Mouse (Mus musculus) CH12.LX (cell line): Measurements from ENCODE around the gene 4933427D14Rik. TPM values are rescaled to one million over a fixed set of nuclear protein-coding genes. Genes with fewer than 3 reads are reported as not detected.

Source experiments
- DNase-seq: peaks from one replicate; pipeline ENCODE4 v3.0.0-alpha.2; 2013; ENCODE audit errors: extremely low read depth
- H3K27ac ChIP-seq: 2 replicates; pipeline ENCODE4 v1.5.1; 2012; ENCODE audit warnings: low read depth, mild to moderate bottlenecking, control low read depth, moderate library complexity; ENCODE audit not compliant: insufficient read depth
- H3K27me3 ChIP-seq: replicated peaks from 2 replicates; pipeline ENCODE3; 2012; ENCODE audit warnings: inconsistent platforms
- H3K36me3 ChIP-seq, 2 experiments: replicated peaks in 1 of 2; 2 replicates each; pipeline versions ENCODE3 to v1.6.1; 2012; ENCODE audit warnings: inconsistent platforms in 1 of 2, low read length in 1 of 2, mild to moderate bottlenecking in 1 of 2, mixed read lengths in 1 of 2, moderate library complexity in 1 of 2; ENCODE audit not compliant: control insufficient read depth in 1 of 2, insufficient read depth in 1 of 2
- H3K4me1 ChIP-seq, 2 experiments: 2 replicates each; pipeline ENCODE4 v1.6.1; 2012; ENCODE audit warnings: inconsistent platforms in 1 of 2, moderate library complexity in 1 of 2; ENCODE audit not compliant: insufficient read depth in 2 of 2, control insufficient read depth in 1 of 2
- H3K4me2 ChIP-seq: 2 replicates; pipeline ENCODE4 v1.6.1; 2012; ENCODE audit warnings: low read depth, mild to moderate bottlenecking, control low read depth; ENCODE audit not compliant: poor library complexity, insufficient read depth, severe bottlenecking
- H3K4me3 ChIP-seq, 3 experiments: fragments of 150-350 bp in 1 of 3; sonication (generic) in 1 of 3; replicated peaks in 1 of 3; 2 replicates each; pipeline versions ENCODE3 to v1.5.1; 2011 to 2012; ENCODE audit warnings: low read depth in 2 of 3, low read length in 2 of 3, mild to moderate bottlenecking in 2 of 3, moderate library complexity in 2 of 3, control low read depth in 1 of 3, improper control_type of control experiment in 1 of 3, inconsistent platforms in 1 of 3, mixed read lengths in 1 of 3; ENCODE audit not compliant: poor library complexity in 1 of 3
- H3K79me2 ChIP-seq: replicated peaks from 2 replicates; pipeline ENCODE4 v1.6.1; 2012; ENCODE audit warnings: mild to moderate bottlenecking, moderate library complexity; ENCODE audit not compliant: control insufficient read depth, poor library complexity, insufficient read depth, severe bottlenecking; ENCODE audit errors: extremely low read depth
- H3K9ac ChIP-seq: 2 replicates; pipeline ENCODE4 v1.6.1; 2012; ENCODE audit warnings: low read depth, mild to moderate bottlenecking, control low read depth, moderate library complexity; ENCODE audit not compliant: insufficient read depth
- H3K9me3 ChIP-seq: replicated peaks from 2 replicates; pipeline ENCODE3; 2012; ENCODE audit warnings: low read length, inconsistent platforms, mixed read lengths
- CHD2 ChIP-seq: IDR thresholded peaks from 2 replicates; pipeline ENCODE4 v1.6.1; 2011; ENCODE audit warnings: low read length, improper control_type of control experiment
- E2F4 ChIP-seq: IDR thresholded peaks from 2 replicates; pipeline ENCODE4 v1.6.1; 2011; ENCODE audit warnings: low read depth, low read length, improper control_type of control experiment; ENCODE audit not compliant: insufficient replicate concordance
- ELF1 ChIP-seq: IDR thresholded peaks from 2 replicates; pipeline ENCODE4 v1.6.1; 2014; ENCODE audit warnings: low read depth, mild to moderate bottlenecking, inconsistent platforms, low read length, improper control_type of control experiment
- HCFC1 ChIP-seq: IDR thresholded peaks from 2 replicates; pipeline ENCODE4 v1.6.1; 2012; ENCODE audit warnings: low read depth, mild to moderate bottlenecking, inconsistent platforms, low read length, improper control_type of control experiment
- NELFE ChIP-seq: IDR thresholded peaks from 2 replicates; pipeline ENCODE4 v1.6.1; 2011; ENCODE audit warnings: low read depth, low read length, improper control_type of control experiment
- RAD21 ChIP-seq: IDR thresholded peaks from 2 replicates; pipeline ENCODE4 v1.6.1; 2011; ENCODE audit warnings: low read depth, mild to moderate bottlenecking, low read length, improper control_type of control experiment, moderate library complexity
- SIN3A ChIP-seq: IDR thresholded peaks from 2 replicates; pipeline ENCODE4 v1.6.1; 2012; ENCODE audit warnings: low read length, improper control_type of control experiment, inconsistent platforms
- SMC3 ChIP-seq: IDR thresholded peaks from 2 replicates; pipeline ENCODE4 v1.6.1; 2011; ENCODE audit warnings: low read depth, low read length, improper control_type of control experiment
- TCF12 ChIP-seq: IDR thresholded peaks from 2 replicates; pipeline ENCODE4 v1.6.1; 2014; ENCODE audit warnings: low read depth, mild to moderate bottlenecking, inconsistent platforms, low read length, improper control_type of control experiment
- ZMIZ1 ChIP-seq: IDR thresholded peaks from 2 replicates; pipeline ENCODE4 v1.6.1; 2012; ENCODE audit warnings: low read depth, mild to moderate bottlenecking, inconsistent platforms, low read length, improper control_type of control experiment
- ZNF384 ChIP-seq: IDR thresholded peaks from 2 replicates; pipeline ENCODE4 v1.6.1; 2012; ENCODE audit warnings: low read depth, low read length, improper control_type of control experiment, inconsistent platforms
- dilution Hi-C: fragments of 300-500 bp; cut with MboI; formaldehyde crosslinking; loops from 2 replicates; pipeline ENCODE4 v1.14.3; 2020; ENCODE audit warnings: low sequenced_read_pairs; ENCODE audit not compliant: extremely low pct_unique_long_range_greater_than_20kb, extremely low pct_ligation_motif_present
- in situ Hi-C: fragments of 300-500 bp; cut with MboI; formaldehyde crosslinking; loops from 3 replicates; pipeline ENCODE4 v1.14.3; 2019; ENCODE audit warnings: low sequenced_read_pairs, low pct_ligation_motif_present, low pct_unique_long_range_greater_than_20kb, mixed read lengths
- polyA plus RNA-seq: library from polyadenylated mRNA; unstranded; fragments of >175 nt; gene quantifications from 2 replicates; pipeline ENCODE4 v1.2.1, GENCODE M21; 2012; ENCODE audit warnings: low read depth; ENCODE audit not compliant: insufficient read length
- total RNA-seq, 2 experiments: library from RNA; depleted of rRNA; stranded (reverse); fragments of 300-350 nt in 1 of 2; fragments of >200 nt in 1 of 2; gene quantifications; 2 replicates each; pipeline ENCODE4 v1.2.3; 2012 to 2014

Gene 4933427D14Rik
- total and polyA plus RNA-seq, 3 experiments, result 6.8 to 9.3 (median 7.8) TPM

- H3K4me1 ChIP-seq, result no peaks in the 10 kb centered on the region
Measured at GRCm38 (mm10) chr11:72118630-72119029, 88.6 kb downstream of the 4933427D14Rik start.

GRCm38 (mm10) chr11:72113296-72113695 is 94.0 kb downstream of the 4933427D14Rik start:
- no peak overlapping the region for H3K4me3 ChIP-seq
- dilution Hi-C loops (no loop called here), in situ Hi-C loops (no loop called here)
- H3K9ac ChIP-seq, result no peak overlapping the region
- TF ChIP-seq RAD21 (no peak), NELFE (no peak), ELF1 (no peak), SMC3 (no peak)
- TF ChIP-seq, all 38 proteins: peak for 0
- H3K79me2 ChIP-seq, result no peaks in the 10 kb centered on the region
- no peak overlapping the region for H3K27ac ChIP-seq
- no peaks in the 10 kb centered on the region for H3K9me3 ChIP-seq
- H3K36me3 ChIP-seq, result no peaks in the 10 kb centered on the region
- H3K27me3 ChIP-seq, result peaks cover 79% of the 10 kb centered on the region
- peak; percentile 17 for DNase-seq
- no peaks in the 10 kb centered on the region for H3K4me1 ChIP-seq
- no peak overlapping the region for H3K4me2 ChIP-seq

More at GRCm38 (mm10) chr11:72118630-72119029, 88.6 kb downstream of the 4933427D14Rik start:
- Histone ChIP-seq H3K27ac (no peak overlapping the region), H3K36me3 (no peaks in the 10 kb centered on the region), H3K4me3 (no peak overlapping the region), H3K4me2 (no peak overlapping the region), H3K9ac (no peak overlapping the region), H3K9me3 (no peaks in the 10 kb centered on the region), H3K27me3 (peaks cover 53% of the 10 kb centered on the region), H3K79me2 (no peaks in the 10 kb centered on the region)
- no peak for DNase-seq
- in situ Hi-C loops, result no loop called here
- dilution Hi-C loops, result no loop called here
- TF ChIP-seq HCFC1 (no peak), ZMIZ1 (no peak), CHD2 (no peak), E2F4 (no peak), ZNF384 (no peak), TCF12 (no peak)

- in situ Hi-C loops, result no loop called here
- Histone ChIP-seq H3K4me1 (no peaks in the 10 kb centered on the region), H3K9me3 (peaks cover 4% of the 10 kb centered on the region), H3K27ac (no peak overlapping the region), H3K36me3 (no peaks in the 10 kb centered on the region), H3K79me2 (no peaks in the 10 kb centered on the region), H3K9ac (no peak overlapping the region), H3K4me2 (no peak overlapping the region), H3K27me3 (peaks cover 64% of the 10 kb centered on the region), H3K4me3 (no peak overlapping the region)
- no peak for DNase-seq
- dilution Hi-C loops, result no loop called here
- TF ChIP-seq SIN3A (no peak), HCFC1 (no peak), ZNF384 (no peak)
Measured at GRCm38 (mm10) chr11:72110726-72111125, 96.5 kb downstream of the 4933427D14Rik start.
